Mouse (Mus musculus) spleen, adult 12 weeks (tissue): ENCODE measurements at regions not wholly inside any gene's neighbourhood (a gene's known extent, or its start where the extent isn't known, plus 50 kb on each side); places are given as distances from the start of the nearest gene placed in this dataset.
A peak's percentile ranks its signal among the peaks of the same experiment; 100 is the strongest.

Source experiments
- DNase-seq: peaks from one replicate; pipeline ENCODE4 v3.0.0; 2022; ENCODE audit warnings: low spot score

GRCm38 (mm10) chr7:134534821-134535220 is 135.6 kb upstream of the Dock1 start:
- no peak for DNase-seq

- no peak for DNase-seq
These were observed 128.8 kb upstream of the Dock1 start for GRCm38 (mm10) chr7:134541699-134542098.

- DNase-seq: no peak
These were observed 124.3 kb upstream of the Dock1 start for GRCm38 (mm10) chr7:134546187-134546586.

- no peak for DNase-seq
These were observed 121.1 kb upstream of the Dock1 start for GRCm38 (mm10) chr7:134549286-134549919.

- no peak for DNase-seq
These were observed 120.1 kb upstream of the Dock1 start for GRCm38 (mm10) chr7:134550221-134550809.

- no peak for DNase-seq
These were observed 118.4 kb upstream of the Dock1 start for GRCm38 (mm10) chr7:134552051-134552451.

GRCm38 (mm10) chr7:134556061-134556460 is 114.4 kb upstream of the Dock1 start:
- no peak for DNase-seq

- peak; percentile 1 for DNase-seq
These were observed 104.1 kb upstream of the Dock1 start for GRCm38 (mm10) chr7:134566322-134566721.

GRCm38 (mm10) chr7:134569247-134569646 is 101.2 kb upstream of the Dock1 start:
- no peak for DNase-seq

- no peak for DNase-seq
These were observed 100.2 kb upstream of the Dock1 start for GRCm38 (mm10) chr7:134570176-134570810.

- no peak for DNase-seq
These were observed 88.7 kb upstream of the Dock1 start for GRCm38 (mm10) chr7:134581746-134582145.

- DNase-seq: no peak
These were observed 85.0 kb upstream of the Dock1 start for GRCm38 (mm10) chr7:134585478-134585877.

- DNase-seq: peak; percentile 1
These were observed 83.5 kb upstream of the Dock1 start for GRCm38 (mm10) chr7:134586990-134587389.

GRCm38 (mm10) chr7:134607886-134608285 is 62.6 kb upstream of the Dock1 start:
- DNase-seq: no peak

GRCm38 (mm10) chr7:134610159-134610558 is 60.3 kb upstream of the Dock1 start:
- no peak for DNase-seq

GRCm38 (mm10) chr7:134611371-134611770 is 59.1 kb upstream of the Dock1 start:
- DNase-seq: no peak

- DNase-seq: no peak
These were observed 58.2 kb upstream of the Dock1 start for GRCm38 (mm10) chr7:134612175-134612633.

GRCm38 (mm10) chr7:134619220-134619975 is 51.1 kb upstream of the Dock1 start:
- no peak for DNase-seq

- DNase-seq: no peak
These were observed 50.4 kb upstream of the Dock1 start for GRCm38 (mm10) chr7:134620006-134620405.
